Mouse (Mus musculus): ENCODE results near the gene 6820408C15Rik.

DNA sequence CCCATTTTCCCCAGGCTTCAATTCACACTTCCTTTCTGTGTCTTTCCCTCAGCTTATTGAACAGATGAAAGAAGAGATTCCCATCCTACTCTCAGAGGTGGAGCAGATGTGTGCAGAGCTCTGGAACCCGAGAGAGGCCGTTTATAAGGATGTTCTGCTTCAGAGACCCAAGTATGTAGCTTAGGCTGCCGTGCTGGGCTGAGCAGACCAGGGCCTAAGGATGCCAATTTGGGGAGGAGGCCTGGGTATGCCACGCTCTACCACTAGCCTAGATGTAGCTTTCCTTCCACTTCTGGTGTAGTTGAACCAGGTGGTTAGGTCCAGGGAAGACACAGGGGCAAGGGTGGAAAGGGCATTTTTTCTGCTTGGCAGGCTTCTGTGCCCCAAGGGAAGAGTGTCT is 26.9 kb downstream of the 6820408C15Rik start:
- TF ChIP-seq CTCF (IDR thresholded peaks at IDR 0.05; ENCODE audit: low read depth) (no peak), EP300 (IDR thresholded peaks at IDR 0.05; ENCODE audit: low read depth) (no peak)

All from liver, embryonic 14.5 days (tissue).